Mouse (Mus musculus) right cerebral cortex, adult 2 months (tissue): ENCODE measurements around the gene Npy.

Experiments used
- DNase-seq, 2 experiments: peaks; one replicate each; pipeline ENCODE4 v3.0.0; 2021 to 2022; ENCODE audit warnings: low spot score in 2 of 2

Gene Npy

DNA sequence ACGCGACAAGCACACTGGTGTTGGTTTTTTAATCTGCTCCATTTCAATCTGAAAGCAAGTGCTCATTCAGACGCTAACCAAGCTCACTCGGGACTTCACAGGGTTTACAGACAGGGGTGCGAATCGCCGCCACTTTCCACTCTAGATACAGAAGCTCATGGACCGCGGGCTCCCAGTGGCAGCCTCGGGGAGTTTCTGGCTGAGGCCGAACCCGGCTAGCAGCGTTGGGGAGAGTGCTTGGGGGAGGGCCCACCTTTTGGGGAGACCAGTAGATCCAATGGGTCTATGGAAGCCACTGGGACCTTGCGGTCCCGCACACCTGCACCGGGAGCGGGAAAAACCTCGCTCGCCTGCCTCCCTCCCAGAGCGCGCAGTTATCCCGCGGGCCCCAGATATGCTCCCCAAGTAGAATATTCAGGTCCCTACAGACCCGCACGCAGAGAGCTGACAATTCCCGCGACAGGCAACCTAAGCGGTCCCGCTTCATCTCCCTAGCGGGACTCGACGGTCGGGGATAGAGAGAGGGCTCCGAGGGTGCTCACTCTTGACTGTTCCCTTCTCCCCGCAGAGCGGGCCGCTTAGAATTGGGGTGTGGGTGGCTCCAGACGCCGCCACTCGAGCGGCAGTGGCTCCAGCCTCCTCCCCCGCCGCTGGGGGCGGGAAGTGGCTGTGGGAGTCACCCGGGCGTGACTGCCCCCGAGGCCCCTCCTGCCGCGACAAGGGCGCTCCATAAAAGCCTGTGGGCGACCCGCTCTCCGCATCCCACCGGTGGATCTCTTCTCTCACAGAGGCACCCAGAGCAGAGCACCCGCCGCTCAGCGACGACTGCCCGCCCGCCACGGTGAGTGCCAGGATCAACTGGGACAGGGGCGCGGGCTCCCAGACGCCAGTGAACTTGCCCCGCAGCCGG, at the start of gene Npy:
TSS of gene Npy (plus strand) at position 750 of the 910 bp plus-strand sequence.
- DNase-seq, result peak; percentile 22 to 31

DNA sequence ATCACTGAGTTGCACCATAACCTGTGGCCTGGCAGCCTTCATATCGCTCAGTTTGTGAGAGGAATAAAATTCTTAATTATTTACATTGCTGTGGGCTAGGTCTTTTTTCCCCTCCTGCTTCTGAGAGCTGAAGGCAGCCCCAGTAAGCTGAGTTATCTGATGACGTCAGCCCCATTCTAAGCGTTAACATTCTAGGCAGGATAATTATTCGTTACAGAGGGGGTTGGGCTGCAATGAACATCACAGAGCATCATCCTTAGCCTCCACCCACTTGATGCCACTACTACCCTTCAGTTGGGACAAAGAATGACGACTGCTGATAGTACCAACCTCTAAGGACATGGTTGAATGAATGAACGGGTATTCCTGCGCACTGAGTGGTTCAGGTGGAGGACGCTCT, 47.5 kb upstream of the Npy start:
- no peak for DNase-seq

DNA sequence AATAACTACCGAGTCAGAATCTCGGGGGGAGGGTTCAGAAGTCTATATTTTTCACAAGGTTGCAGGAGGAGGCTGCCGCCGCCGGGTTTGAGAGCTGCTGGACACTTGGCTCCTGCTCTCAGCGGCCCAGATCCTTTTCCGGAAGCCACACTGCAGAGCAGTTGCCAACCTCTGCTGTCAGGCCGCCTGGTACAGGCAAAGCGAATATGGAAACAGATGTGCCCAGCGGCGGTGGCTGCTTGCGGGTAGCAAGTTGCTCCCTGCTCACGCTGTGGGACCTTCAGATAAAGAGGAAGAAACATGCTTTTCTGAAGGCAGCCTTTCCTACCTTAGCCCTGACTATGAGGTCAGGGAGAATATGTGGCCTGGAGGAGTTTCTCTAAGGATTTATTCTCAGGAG, 44.4 kb upstream of the Npy start:
- no peak for DNase-seq

DNA sequence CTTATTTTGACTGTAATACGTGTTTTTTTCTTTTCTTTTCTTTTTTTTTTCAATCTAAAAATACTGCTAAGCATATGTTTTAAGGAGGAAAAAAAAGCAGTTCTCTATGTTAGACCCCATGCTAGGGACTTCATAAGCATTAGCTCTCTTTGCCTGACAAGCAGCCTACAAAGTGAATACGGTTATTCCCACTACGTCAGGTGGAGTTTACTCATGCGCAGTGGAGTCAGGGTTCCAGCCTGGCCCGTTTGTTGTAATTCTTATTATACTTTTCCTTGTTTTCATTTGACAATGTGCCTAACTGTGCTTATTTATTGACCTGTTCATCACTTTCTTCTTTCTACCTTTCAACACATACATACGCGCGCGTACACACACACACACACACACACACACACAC, 43.8 kb upstream of the Npy start:
- peak in 1 of 2 experiments; percentile 13 for DNase-seq

DNA sequence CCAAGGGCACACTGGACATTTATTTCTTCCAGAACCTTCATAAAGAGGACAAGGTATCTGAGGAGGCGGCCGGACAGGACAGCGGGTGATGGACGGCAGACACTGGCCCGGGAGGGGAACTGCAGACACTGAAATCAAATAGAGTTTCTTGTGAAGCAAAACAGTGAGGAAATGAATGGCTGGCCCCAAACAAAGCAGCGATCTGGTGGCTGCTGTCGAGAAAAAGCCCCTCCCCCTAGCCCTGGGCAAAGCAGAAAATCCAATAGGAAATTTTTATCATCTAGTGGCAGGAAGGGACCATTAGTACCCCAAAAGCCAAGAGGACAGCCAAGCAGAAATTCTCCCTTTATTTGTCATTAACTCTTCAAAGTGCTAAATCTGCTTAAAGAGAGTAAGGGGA, 42.9 kb upstream of the Npy start:
- DNase-seq, result no peak

DNA sequence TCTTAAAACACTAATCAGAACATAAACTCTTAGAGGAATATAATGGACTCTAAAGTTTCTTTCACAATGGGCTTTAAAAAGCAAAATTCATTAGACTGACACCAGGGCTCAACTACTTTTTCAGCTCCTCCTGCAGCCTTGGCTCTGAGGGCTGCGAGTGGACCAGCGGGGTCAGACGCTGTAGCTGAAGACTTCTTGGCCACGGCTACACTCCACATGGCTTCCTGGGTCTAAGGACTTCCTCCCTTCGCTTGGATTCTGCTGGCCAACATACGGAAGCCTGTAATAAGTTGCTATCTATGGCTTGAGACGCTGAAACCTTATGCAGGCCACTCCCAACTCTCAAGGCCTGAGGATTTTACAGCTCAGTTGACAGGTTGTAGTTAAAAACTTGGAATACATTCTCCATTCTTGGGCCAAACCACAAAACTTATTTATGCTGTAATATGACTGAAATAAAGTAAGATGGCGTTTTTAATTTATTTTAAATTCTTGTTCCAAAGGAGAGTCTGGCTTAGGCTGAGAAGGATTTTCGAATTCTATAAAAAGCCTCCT, 41.6 kb upstream of the Npy start:
- DNase-seq, result no peak

DNA sequence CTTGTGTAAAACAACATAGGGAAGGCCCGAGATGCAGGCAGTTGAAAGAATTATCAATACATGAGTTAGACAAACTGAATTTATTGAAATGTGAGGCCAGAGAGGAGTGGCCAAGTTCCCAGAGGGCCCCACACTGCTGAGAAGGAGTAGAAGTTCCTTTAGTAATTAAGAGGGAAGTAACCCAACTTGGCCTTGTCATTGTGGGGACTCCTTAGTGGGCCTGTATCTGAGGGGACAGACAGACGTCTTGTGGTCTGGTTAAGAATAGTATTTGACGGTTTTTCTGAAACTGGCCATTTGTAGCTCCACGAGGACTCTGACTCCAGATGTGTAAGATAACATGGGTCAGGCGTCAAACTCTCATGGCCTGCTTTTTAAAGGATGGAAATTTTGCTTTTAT, 40.7 kb upstream of the Npy start:
- no peak for DNase-seq

DNA sequence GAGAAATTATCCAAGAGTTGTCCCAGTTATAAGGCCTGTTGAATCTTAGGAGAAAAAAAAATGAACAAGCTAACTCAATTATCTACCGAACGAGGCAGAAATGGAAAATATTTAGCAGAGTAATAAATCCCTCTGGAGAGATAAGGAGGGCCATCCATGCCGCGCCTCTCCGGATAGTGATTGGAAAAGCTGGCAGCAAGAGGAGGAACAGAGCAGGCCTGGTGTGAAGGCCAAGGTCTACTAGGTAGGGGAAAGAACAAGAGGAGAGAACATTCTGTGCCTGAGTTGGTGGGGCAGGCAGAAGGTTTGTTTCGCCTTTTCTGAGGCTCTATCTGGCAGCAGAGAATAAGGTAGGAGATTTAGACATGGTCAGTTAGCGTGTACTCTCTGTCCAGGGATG, 39.8 kb upstream of the Npy start:
- no peak for DNase-seq

DNA sequence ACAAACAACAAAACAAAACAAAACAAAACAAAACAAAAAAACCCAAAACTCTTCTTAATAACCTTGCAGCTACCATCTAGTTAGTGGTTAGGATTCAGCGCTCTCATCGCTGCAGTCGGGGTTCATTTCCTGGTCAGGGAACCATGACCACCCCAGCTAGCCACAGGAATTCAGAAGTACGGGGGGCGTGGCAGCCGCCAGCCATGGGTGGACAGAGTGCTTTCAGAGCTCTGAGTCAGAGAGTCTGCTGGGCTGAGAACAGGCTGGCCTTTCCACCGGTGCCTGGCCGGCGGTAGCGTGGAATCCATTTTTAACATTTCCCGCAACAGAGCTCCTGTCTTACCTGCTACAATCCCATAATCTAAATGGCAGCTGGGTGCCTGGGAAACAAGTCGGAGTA, 30.0 kb upstream of the Npy start:
- DNase-seq, result no peak

DNA sequence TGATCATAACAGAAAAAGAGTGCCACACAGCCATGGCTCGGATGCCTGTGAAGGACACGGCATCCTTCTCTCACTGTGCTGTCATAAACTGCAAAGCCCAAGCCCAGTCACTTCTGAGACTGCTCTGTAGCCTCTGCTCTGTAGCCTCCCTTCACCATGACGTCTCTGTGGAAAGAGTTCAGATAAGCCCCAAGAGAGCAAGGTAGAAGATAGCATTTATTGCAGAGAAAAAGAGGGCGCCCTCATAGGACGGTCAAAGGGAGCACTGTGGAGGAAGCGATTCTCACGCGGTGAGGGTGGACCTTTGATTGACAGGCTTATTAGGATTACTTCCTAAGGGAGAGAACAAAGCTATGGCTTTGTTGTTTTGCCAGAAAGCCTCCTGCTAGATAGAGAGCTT, 18.4 kb upstream of the Npy start:
- no peak for DNase-seq

DNA sequence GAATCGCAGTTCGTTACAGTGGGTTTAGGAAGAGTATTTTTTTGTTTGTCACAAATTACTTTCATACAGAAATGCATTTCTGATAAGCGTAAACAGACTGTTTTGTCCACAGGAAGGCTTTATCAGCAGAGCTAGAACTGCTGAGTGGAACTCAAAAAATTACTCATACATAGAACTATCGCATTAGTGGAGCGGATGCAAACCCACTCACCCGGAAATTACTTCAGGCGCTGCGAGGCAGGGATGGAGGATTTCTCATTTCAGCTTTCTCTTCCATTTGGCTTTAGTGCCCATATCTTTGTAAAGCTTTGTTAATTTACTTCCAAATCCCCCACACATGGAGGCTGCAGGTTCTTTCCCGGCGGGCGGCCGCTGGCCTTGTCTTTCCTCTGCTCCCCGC, 14.4 kb upstream of the Npy start:
- no peak for DNase-seq

DNA sequence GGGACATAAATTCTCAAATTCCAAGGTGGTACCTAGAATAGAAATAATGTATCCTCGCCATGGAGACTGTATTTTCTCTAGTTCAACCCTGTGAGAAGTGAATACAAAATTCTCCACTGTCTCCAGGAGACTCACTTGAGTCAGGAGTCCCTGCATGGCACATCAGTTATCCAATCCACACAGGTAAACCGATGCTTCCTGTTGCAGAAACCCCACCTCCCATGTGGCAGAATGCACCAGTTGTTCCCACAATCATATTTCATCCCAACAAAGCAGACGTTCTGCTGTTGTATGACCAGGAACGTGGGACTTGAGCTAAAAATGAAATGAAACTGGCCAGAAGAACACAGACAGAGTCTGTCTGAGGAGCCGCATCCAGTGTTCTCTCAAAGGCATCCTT, 5.3 kb upstream of the Npy start:
- DNase-seq, result peak; percentile 4 to 33

DNA sequence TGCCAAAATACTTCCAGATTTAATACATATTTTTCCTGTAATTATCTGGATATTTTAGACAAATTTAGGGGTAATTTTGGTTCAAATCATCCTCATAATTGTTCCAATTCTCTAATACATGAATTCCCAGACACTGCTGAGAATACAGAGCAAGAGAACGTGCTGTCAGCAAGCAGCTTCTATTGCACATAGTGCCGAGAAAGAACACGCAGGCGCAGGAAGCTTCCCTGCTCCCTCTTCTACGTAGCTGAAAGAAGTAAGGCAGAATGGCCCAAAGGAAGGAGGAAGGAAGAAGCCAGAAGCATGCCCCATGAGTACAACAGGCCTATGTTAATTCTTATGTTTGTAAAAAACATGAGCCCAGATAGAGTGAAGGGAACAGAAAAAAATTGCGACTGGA, 4.9 kb upstream of the Npy start:
- peak in 1 of 2 experiments; percentile 13 for DNase-seq

DNA sequence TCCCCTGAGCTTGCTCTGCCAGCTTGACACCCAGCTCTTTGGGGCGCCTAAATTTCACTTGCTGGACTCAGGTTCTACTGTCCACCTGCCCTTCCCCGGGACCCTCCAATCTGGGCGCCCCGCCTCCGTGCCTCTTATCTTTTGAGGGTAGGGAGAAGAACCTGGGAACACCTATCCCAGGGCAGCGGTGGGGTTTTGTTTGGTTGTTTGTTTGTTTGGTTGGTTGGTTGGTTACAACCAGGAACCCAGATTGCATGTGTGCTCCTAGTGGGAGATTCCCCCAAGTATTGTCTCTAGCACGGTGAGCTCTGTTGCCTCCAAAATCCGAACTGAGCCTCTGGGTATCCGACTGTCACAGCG, 341 bp downstream of the Npy start:
- no peak for DNase-seq

DNA sequence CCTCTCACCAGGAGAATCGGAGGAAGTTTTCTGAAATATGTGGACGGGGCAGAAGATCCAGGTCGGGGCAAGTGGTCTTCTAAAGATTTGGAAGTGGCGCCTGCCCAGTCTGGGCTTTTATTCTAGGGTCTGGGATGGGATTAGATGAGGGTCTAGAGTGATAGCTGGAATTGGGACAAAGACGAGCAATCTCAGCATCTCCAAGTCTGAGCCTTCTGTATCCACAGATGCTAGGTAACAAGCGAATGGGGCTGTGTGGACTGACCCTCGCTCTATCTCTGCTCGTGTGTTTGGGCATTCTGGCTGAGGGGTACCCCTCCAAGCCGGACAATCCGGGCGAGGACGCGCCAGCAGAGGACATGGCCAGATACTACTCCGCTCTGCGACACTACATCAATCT, 861 bp downstream of the Npy start:
- no peak for DNase-seq

DNA sequence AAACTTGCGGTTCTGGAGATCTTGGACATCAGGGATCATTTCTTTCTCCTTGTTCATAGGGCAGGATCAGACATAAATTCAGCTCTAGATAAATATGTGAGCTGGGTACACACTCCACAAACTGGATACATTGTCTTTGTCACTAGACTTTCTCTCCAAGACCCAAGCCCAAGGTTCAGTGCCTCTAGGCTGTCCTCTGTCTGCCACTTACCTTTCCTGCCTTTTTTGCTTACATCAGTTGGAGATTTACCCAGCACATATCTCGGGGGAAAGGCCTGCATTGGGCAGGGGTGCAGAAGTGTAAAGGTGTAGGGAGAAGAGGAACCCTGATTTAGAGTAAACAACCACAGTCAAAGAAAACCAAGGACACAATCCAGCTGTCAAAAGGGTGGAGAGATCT, 1.3 kb downstream of the Npy start:
- no peak for DNase-seq

DNA sequence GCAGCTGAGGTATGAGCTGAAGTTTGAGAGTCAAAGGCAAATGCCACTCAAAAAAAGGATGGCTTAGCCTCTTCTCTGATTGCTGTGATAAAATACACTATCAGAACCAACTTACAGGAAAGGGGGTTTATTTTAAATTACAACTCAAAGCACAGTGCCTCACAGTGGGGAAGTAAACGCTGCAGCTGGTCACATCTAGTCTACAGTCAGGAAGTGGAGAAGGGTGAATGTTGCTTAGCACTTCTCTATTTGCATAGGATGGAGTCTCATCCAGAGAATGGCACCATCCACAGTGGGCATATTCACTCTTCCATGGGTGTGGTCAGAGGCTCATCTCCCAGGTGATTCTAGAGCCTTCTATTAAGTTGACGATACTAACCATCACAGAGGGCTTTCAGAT, 9.1 kb downstream of the Npy start:
- DNase-seq, result no peak

DNA sequence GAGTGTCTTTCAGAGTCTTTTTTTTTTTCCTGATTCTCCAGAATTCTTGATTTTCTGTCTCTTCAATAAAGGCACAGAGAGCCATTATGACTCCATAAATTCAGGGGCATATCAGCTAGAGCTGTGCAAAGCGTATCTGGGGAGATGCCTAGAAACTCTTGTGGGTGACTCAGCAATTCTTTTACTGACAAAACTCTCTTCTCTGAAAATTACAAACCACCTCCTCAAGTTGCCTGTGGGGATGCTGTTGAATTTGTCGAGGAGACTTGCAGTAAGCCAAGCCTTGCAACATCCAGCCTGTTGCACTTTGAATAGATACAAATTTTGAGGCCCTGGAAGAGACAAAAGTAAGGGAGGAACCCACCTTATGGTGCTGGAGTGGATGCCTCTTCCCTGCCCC, 34.3 kb downstream of the Npy start:
- peak; percentile 13 to 19 for DNase-seq

DNA sequence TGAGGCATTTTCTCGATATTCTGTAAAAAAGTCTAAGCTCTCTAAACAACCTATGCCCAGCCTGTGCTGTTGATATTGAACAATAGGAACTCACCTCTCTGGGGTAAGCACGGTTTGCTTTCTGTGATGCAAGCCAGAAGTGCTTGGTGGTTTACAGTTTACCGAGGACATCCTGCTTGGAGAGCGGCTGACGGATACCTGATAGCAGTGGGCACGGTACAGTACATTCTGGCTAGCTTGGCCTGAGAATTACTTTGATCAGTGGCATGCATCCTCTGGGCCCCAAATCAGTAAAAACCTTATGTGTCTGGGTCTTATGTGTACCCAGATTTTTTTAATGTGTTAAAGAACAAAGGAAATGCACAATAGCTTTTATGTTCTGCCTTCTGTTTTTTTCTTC, 45.1 kb downstream of the Npy start:
- DNase-seq, result no peak

DNA sequence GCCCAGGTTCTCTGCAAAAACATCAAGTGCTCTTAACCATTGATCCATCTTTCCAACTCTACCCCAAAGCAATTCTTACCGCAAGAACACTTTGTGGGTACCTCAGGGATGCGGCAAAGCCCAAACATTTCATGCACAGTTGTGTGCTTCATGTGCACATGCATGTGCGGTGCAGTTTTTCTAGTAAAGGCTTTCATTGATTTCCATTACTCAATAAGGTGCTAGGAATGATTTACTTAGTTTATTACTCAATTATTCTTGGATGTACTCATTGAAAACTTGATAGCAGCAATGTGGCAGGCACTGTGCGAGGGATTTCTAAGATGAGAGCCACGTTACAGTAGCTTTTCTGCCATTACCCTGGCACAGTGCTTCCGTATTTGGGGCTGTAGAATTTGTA, 48.6 kb downstream of the Npy start:
- no peak for DNase-seq

DNA sequence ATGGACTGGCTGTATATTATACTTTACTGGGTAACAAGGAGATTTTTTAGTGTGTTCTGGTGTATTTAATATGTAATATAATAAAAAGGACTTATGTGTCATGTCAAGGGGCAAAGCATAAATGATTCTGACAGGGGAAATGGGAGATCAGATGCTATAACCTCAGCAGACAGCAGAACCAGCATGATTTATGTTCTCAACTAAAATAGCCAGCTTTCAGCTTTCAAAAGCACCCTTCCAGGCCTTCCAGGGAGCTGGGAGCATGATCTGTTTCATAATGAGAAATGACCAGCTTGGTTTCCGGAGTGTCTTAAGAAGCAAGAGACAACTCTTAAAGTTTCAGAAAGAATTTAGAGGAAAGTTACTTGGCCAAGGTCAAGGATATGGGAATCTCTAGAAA, 51.0 kb downstream of the Npy start:
- DNase-seq, result no peak

DNA sequence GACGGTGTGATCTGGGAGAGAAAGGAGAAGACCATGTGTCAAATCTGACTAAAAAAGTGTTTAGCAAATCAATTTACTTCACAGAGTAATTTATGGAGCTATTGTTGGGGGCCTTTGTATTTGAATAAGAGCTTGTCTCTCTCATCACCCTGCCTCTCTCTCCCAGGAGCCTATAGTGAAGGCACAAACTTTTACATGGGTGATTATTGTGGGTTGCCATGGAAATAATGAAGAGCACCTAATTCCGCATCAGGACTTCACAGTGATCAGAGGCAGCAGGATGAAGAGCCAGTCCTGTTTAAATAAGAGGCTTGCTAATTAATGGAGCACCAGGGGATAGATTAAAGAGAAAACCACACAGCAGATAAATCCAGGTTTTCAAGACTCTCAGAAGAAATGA, 52.6 kb downstream of the Npy start:
- no peak for DNase-seq

DNA sequence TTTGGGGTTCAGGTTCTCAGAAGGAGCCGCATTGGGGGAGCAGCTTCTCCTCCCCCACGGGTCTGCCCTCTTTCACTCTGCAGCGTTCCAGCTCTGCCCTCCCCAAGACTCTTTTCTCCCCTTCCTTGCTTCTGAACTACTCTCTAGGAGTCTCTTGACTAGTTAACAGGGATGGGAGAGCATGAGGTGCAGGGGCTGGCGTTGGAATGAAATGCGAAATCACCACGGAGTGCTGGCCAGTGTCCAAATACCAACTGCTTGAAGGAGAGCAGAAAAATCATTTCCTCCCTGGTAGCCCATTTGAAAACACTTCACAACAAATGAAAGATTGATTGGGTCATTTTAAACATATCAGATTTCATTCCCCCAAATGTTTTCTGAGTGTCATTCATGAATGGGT, 53.3 kb downstream of the Npy start:
- DNase-seq, result peak; percentile 6 to 14
